Mouse (Mus musculus) kidney, embryonic 14.5 days (tissue): Measurements from ENCODE around the gene Rxra. TPM values are rescaled to one million over a fixed set of nuclear protein-coding genes. Genes with fewer than 3 reads are reported as not detected.

ENCODE experiments used
- ATAC-seq: fragments of 200-750 bp; cut with Nextera tagmentation; 2 replicates; pipeline ENCODE4 v1.8.0; 2017; ENCODE audit warnings: moderate number of reproducible peaks, mild to moderate bottlenecking, moderate TSS enrichment, moderate library complexity; ENCODE audit not compliant: low FRiP score, low TSS enrichment
- H3K27ac ChIP-seq: fragments of 300-500 bp; sonication (generic); 2 replicates; pipeline ENCODE4 v1.5.1; 2014; ENCODE audit warnings: low read depth, mild to moderate bottlenecking, low read length, moderate library complexity, mixed read lengths
- H3K27me3 ChIP-seq: fragments of 300-500 bp; sonication (generic); 2 replicates; pipeline ENCODE4 v1.6.1; 2014; ENCODE audit warnings: mild to moderate bottlenecking, low read length; ENCODE audit not compliant: control insufficient read depth, insufficient read depth
- H3K36me3 ChIP-seq: fragments of 300-500 bp; sonication (generic); 2 replicates; pipeline ENCODE4 v1.6.1; 2014; ENCODE audit warnings: low read length, mixed read lengths; ENCODE audit not compliant: control insufficient read depth, insufficient read depth
- H3K4me1 ChIP-seq: fragments of 300-500 bp; sonication (generic); 2 replicates; pipeline ENCODE4 v1.6.1; 2014; ENCODE audit warnings: low read length, mixed read lengths; ENCODE audit not compliant: control insufficient read depth, insufficient read depth
- H3K4me2 ChIP-seq: fragments of 300-500 bp; sonication (generic); replicated peaks from 2 replicates; pipeline ENCODE4 v1.6.1; 2014; ENCODE audit warnings: low read depth, mild to moderate bottlenecking, low read length
- H3K4me3 ChIP-seq: fragments of 300-500 bp; sonication (generic); 2 replicates; pipeline ENCODE4 v1.5.1; 2014; ENCODE audit warnings: mild to moderate bottlenecking, low read length
- H3K9ac ChIP-seq: fragments of 300-500 bp; sonication (generic); 2 replicates; pipeline ENCODE4 v1.6.1; 2014; ENCODE audit warnings: low read depth, mild to moderate bottlenecking, low read length, moderate library complexity
- H3K9me3 ChIP-seq: fragments of 300-500 bp; sonication (generic); 2 replicates; pipeline ENCODE4 v1.6.1; 2016; ENCODE audit warnings: low read length; ENCODE audit not compliant: control insufficient read depth
- WGBS: fragments of 180-500 bp; shearing (Covaris S2); extraction: QIAGEN DNeasy Blood & Tissue Kit; methylation state at CpG from one replicate; pipeline ENCODE4 v1.1.7; 2014; 5-methylcytosine and 5-hydroxymethylcytosine counted together
- polyA plus RNA-seq: library from polyadenylated mRNA; unstranded; fragments of >200 nt; fragmentation: Nextera tagmentation; extraction: Ambion mirVana; gene quantifications from 2 replicates; pipeline ENCODE4 v1.2.1, GENCODE M21; 2014

The Rxra gene
- polyA plus RNA-seq, 1 experiment from 2014 or later = 6.2 TPM

- Histone ChIP-seq H3K9ac (peak overlapping the region; percentile 93; the same call in 1 of the 2 replicates), H3K27me3 (peaks cover 5% of the 10 kb centered on the region; the same call in 1 of the 2 replicates), H3K4me1 (peaks cover 42% of the 10 kb centered on the region), H3K27ac (peak overlapping the region; percentile 92; the same call in 1 of the 2 replicates), H3K4me3 (peak overlapping the region; percentile 74), H3K36me3 (no peaks in the 10 kb centered on the region), H3K4me2 (peak overlapping the region; percentile 60), H3K9me3 (no peaks in the 10 kb centered on the region)
- no peak for ATAC-seq
- WGBS = 23% methylated on average over 4 of the region's 4 CpGs
Measured at GRCm38 (mm10) chr2:27678331-27678730, 2.1 kb downstream of the Rxra start.

- Histone ChIP-seq H3K27me3 (0 out of 2 replicates have a peak, but pooled peaks cover under 1% of the 10 kb centered on the region), H3K9ac (peak overlapping the region; percentile 93), H3K9me3 (no peaks in the 10 kb centered on the region), H3K4me3 (peak overlapping the region; percentile 74), H3K4me1 (peaks cover 48% of the 10 kb centered on the region), H3K27ac (no peak overlapping the region), H3K4me2 (peak overlapping the region; percentile 60; the same call in 1 of the 2 replicates), H3K36me3 (no peaks in the 10 kb centered on the region)
- 61% methylated on average over 7 of the region's 7 CpGs for whole genome bisulfite sequencing
- no peak for ATAC-seq
Measured at GRCm38 (mm10) chr2:27678836-27679480, 2.7 kb downstream of the Rxra start.

- H3K27me3 ChIP-seq = no peaks in the 10 kb centered on the region
- no peak for ATAC-seq
- H3K9me3 ChIP-seq = no peaks in the 10 kb centered on the region
- H3K4me2 ChIP-seq = peak overlapping the region; percentile 60
- H3K27ac ChIP-seq = peak overlapping the region; percentile 43; the same call in 1 of the 2 replicates
- H3K4me1 ChIP-seq = peaks cover 52% of the 10 kb centered on the region
- peak overlapping the region; percentile 5; the same call in 1 of the 2 replicates for H3K9ac ChIP-seq
- no peaks in the 10 kb centered on the region for H3K36me3 ChIP-seq
- H3K4me3 ChIP-seq = 0 out of 2 replicates have a peak overlapping the region, but pooled peaks have one; percentile 13
- WGBS = 32% methylated on average over 3 of the region's 3 CpGs
Measured at GRCm38 (mm10) chr2:27679621-27680025, 3.4 kb downstream of the Rxra start.

GRCm38 (mm10) chr2:27680058-27680457 lies 3.8 kb downstream of the Rxra start:
- no peaks in the 10 kb centered on the region for H3K36me3 ChIP-seq
- H3K27ac ChIP-seq = peak overlapping the region; percentile 43; the same call in 1 of the 2 replicates
- ATAC-seq = no peak
- H3K4me2 ChIP-seq = peak overlapping the region; percentile 60; the same call in 1 of the 2 replicates
- WGBS = 66% methylated on average over 6 of the region's 6 CpGs
- H3K4me3 ChIP-seq = no peak overlapping the region
- peaks cover 52% of the 10 kb centered on the region for H3K4me1 ChIP-seq
- H3K9ac ChIP-seq = peak overlapping the region; percentile 5; the same call in 1 of the 2 replicates
- H3K9me3 ChIP-seq = no peaks in the 10 kb centered on the region
- no peaks in the 10 kb centered on the region for H3K27me3 ChIP-seq

GRCm38 (mm10) chr2:27680595-27680994 lies 4.4 kb downstream of the Rxra start:
- Histone ChIP-seq H3K9me3 (no peaks in the 10 kb centered on the region), H3K9ac (no peak overlapping the region), H3K4me2 (no peak overlapping the region), H3K4me1 (peaks cover 52% of the 10 kb centered on the region), H3K4me3 (no peak overlapping the region), H3K27ac (no peak overlapping the region), H3K36me3 (no peaks in the 10 kb centered on the region), H3K27me3 (no peaks in the 10 kb centered on the region)
- no peak for ATAC-seq
- WGBS = 84% methylated on average over 4 of the region's 4 CpGs

GRCm38 (mm10) chr2:27681426-27681825 lies 5.2 kb downstream of the Rxra start:
- Histone ChIP-seq H3K4me3 (no peak overlapping the region), H3K9me3 (no peaks in the 10 kb centered on the region), H3K9ac (0 out of 2 replicates have a peak overlapping the region, but pooled peaks have one; percentile 2), H3K4me1 (peaks cover 49% of the 10 kb centered on the region), H3K27me3 (no peaks in the 10 kb centered on the region), H3K4me2 (no peak overlapping the region), H3K27ac (no peak overlapping the region), H3K36me3 (no peaks in the 10 kb centered on the region)
- 73% methylated on average over 4 of the region's 4 CpGs for WGBS
- no peak for ATAC-seq

- no peak for ATAC-seq
- 55% methylated on average over 5 of the region's 5 CpGs for WGBS
- Histone ChIP-seq H3K4me1 (peaks cover 53% of the 10 kb centered on the region), H3K27me3 (no peaks in the 10 kb centered on the region), H3K9me3 (no peaks in the 10 kb centered on the region), H3K9ac (no peak overlapping the region), H3K4me3 (no peak overlapping the region), H3K27ac (no peak overlapping the region), H3K36me3 (no peaks in the 10 kb centered on the region), H3K4me2 (no peak overlapping the region)
Measured at GRCm38 (mm10) chr2:27682096-27682495, 5.9 kb downstream of the Rxra start.

- Histone ChIP-seq H3K4me1 (peaks cover 52% of the 10 kb centered on the region), H3K9me3 (no peaks in the 10 kb centered on the region), H3K9ac (no peak overlapping the region), H3K27ac (no peak overlapping the region), H3K27me3 (no peaks in the 10 kb centered on the region), H3K4me3 (no peak overlapping the region), H3K4me2 (no peak overlapping the region), H3K36me3 (no peaks in the 10 kb centered on the region)
- ATAC-seq = no peak
- WGBS = 50% methylated on average over 11 of the region's 11 CpGs
Measured at GRCm38 (mm10) chr2:27684017-27684657, 7.9 kb downstream of the Rxra start.

GRCm38 (mm10) chr2:27685917-27686316 lies 9.7 kb downstream of the Rxra start:
- Histone ChIP-seq H3K27ac (no peak overlapping the region), H3K4me3 (no peak overlapping the region), H3K4me2 (no peak overlapping the region), H3K27me3 (no peaks in the 10 kb centered on the region), H3K9ac (no peak overlapping the region), H3K36me3 (no peaks in the 10 kb centered on the region), H3K9me3 (no peaks in the 10 kb centered on the region), H3K4me1 (peaks cover 44% of the 10 kb centered on the region)
- ATAC-seq = no peak
- WGBS = 90% methylated on average over 4 of the region's 4 CpGs
